Mouse (Mus musculus): ENCODE results near the gene Dgcr8.

- no peak for TF ChIP-seq CTCF (IDR thresholded peaks at IDR 0.05; ENCODE audit: borderline replicate concordance, control insufficient read depth, extremely low read depth, insufficient read depth, low read length, poor library complexity)
- no peak for TF ChIP-seq POLR2A (IDR thresholded peaks at IDR 0.05; ENCODE audit: control insufficient read depth, extremely low read depth, insufficient read depth, low read length, poor library complexity)
These were observed 61.1 kb downstream of the Dgcr8 start for GRCm38 (mm10) chr16:18227897-18228422.
